Mouse (Mus musculus) heart, postnatal 0 days (tissue): ENCODE results near the gene Drg1.

ENCODE experiments used
- CTCF ChIP-seq: IDR thresholded peaks from 2 replicates; pipeline ENCODE4 v1.5.1; 2016; ENCODE audit warnings: antibody characterized with exemption, control low read depth, low read depth
- EP300 ChIP-seq: IDR thresholded peaks from 2 replicates; pipeline ENCODE4 v1.6.1; 2016; ENCODE audit warnings: antibody characterized with exemption, low read depth

- TF ChIP-seq CTCF (no peak), EP300 (no peak)
Measured at GRCm38 (mm10) chr11:3292062-3292421, 25.8 kb upstream of the Drg1 start.
